Mouse (Mus musculus): ENCODE data around the gene Prr29.

Gene Prr29

DNA sequence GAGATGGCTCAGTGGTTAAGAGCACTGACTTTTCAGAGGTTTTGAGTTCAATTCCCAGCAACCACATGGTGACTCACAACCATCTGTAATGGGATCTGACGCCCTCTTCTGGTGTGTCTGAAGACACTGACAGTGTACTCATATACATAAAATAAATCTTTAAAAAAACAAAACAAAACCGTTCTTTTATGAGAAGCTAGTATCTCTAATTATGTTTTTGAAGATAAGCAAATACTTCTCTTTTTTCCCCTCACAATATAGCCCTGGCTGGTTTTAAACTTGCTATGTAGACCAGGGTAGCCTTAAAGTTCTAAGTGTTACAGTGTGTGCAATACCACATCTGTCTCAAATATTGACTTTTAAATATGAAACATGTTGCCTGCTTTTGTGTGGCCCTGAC, 45.9 kb downstream of the Prr29 start:
- DNase-seq = no peak

DNA sequence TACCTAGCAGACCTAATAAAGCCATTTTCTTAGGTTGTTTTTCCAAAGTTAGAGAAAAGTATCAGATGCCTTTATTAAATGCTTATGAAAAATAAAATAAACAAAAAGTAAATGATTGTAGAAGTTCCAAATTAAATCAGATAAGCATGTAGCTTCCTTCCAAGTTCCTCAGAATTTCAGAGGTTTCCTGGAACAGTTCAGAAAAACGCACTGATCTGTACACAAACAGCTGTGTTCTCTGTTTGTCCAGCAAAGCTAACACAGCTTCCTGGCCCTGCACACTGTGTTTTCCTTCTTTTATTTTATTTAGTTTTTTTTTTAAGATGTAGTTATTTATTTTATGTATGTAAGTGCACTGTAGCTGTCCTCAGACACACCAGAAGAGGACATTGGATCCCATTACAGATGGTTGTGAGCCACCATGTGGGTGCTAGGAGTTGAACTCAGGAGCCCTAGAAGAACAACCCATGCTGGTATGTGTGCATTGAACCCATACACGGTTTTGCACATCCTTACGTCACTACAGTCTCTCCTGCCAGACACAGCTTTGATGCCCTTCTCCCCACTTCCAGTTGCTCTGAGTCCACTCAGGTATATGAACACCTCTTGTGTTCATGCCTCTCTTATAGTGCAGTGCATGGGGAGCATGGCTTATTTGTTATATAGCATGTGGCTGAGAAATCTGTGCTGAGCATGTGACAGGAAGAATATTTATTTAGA, 47.5 kb downstream of the Prr29 start:
- DNase-seq = no peak

- no peak for DNase-seq
Measured at GRCm38 (mm10) chr11:106416331-106416730, 51.1 kb downstream of the Prr29 start.

DNA sequence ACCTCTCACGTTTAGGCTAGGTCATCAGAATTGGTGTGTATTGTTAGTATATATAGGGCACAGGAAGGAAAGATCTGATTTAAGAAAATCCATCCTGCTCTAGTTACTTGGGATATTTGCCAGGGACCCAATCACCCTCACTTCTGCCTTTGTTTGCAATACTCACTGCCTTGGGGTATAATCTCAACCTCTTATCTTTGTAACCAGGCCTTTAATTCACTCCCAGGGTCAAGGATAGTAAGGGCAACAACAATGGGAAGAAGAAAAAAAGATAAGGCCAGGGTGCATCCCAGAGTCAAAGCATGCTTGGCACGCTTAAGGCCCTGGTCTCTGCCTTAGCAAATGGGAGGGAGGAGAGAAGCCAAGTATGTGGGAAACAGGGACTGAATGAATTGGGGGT, 52.6 kb downstream of the Prr29 start:
- DNase-seq = no peak

- DNase-seq = peak; percentile 88 to 89
Measured at GRCm38 (mm10) chr11:106418622-106419196, 53.4 kb downstream of the Prr29 start.

DNA sequence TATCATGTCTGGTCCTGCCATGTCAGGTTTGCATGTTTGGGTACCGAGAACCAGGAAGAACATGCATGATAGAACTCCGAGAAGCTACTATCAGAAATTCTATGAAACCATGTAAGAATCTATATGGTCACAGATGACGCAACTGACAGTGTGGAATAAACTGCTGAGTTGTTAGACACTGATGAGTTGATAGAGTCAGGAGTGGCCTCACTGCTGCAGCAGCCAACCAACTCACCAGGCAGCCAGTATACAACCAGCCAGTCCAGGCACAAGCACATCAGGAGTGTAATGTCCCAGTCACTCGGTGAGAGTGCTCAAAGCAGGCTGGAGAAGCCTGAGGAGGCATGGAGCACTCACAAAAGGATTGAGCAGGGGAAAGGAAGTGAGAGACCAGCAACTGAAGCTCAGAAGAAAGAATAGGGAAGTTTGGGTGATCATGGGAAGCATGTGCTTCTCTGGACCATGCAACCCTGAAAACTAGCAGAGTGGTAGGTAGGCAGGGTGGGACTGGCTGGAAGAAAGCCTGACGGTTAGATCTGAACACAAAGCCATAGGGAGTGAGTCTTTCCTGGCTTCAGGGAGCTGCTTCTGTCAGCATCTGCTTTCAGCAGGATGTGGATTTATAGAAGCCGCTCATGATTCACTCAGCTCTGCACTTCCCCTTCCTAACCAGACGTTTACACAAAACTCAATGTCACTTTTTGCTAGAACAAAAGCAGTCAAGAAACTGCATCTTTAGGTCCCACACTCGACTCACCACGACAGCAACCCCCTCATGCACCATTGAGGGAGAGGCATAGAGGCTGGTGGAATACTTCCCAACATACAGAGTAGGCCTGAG, 54.2 kb downstream of the Prr29 start:
- DNase-seq = no peak

DNA sequence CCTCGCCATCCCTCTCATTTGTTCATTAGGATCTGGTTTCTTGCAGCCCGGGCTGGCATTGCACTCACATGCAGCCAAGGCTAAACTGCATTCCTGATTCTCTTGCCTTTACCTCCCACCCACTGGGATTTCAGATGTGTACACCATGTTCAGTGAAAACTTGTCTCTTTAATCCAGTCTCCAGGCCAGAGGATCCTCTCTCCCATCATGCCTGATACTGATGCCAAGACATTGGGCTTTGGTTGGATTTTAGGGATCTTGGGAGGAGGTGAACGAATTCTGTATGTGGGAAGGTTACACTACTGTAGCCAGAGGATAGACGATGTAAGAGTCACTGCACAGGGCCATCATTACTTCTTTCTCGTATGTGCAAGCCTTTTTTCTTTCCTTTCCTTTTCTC, 59.9 kb downstream of the Prr29 start:
- no peak for DNase-seq

DNA sequence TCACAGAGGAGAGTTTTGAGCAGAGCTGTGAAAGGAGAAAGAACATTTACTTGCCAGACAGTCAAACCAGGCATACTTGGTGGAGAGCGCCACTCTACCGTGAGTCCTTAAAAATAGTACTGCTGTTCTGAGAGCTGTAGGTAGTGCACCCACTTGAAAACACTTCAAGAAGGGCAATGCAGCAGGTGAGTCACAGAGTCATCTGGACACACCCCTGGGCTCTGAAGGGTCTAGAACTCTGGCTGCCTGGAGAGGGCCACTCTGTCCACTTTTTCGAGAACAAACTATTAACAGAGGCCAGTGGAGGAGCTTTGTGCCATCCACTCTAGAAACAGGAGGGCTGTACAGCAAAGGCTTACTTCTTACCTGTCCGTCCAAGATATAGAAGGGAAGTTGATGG, 61.2 kb downstream of the Prr29 start:
- no peak for DNase-seq

Data from cerebellum, postnatal 14 days (tissue).